Mouse (Mus musculus) T-cell, adult 2 months (primary cell): ENCODE results near the gene Otub2.
A peak's percentile ranks its signal among the peaks of the same experiment; 100 is the strongest.
"Not testable (repeated sequence)": the region's sequence is repeated elsewhere in the genome, so short reads cannot be mapped to it uniquely, and the experiment has no call there.

Source experiments
- DNase-seq: peaks from one replicate; pipeline ENCODE4 v3.0.0; 2022; ENCODE audit warnings: low spot score

Gene Otub2

GRCm38 (mm10) chr12:103443524-103443923, 55.0 kb downstream of the Otub2 start, which contains the start of gene Ifi27l2a:
TSS of gene Ifi27l2a (minus strand) at chr12:103443680.
- peak; percentile 59 for DNase-seq

GRCm38 (mm10) chr12:103444261-103444660, 55.8 kb downstream of the Otub2 start:
- not testable (repeated sequence) for DNase-seq

- DNase-seq, result no peak
Observed at GRCm38 (mm10) chr12:103445060-103445459, 56.6 kb downstream of the Otub2 start.

GRCm38 (mm10) chr12:103453361-103453760, 64.9 kb downstream of the Otub2 start:
- DNase-seq, result no peak
